Mouse (Mus musculus): ENCODE data around the gene Gm20075.
"Not testable (repeated sequence)": the region's sequence is repeated elsewhere in the genome, so short reads cannot be mapped to it uniquely, and the experiment has no call there.

Gene Gm20075

DNA sequence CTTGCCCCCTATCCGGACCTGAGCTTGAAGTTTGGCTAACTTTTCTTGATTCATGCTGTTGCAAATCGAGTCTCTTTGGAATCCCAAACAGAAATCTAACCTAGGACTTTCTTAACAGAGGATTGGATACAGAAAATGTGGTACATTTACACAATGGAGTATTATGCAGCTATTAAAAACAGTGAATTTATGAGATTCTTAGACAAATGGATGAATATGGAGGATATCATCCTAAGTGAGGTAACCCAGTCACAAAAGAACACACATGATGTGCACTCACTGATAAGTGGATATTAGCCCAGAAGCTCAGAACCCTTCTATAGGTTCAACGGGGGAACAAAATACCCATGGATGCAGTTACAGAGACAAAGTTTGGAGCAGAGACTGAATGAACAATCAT is at the start of gene Gm20075:
Gene Gm20075, minus strand, starts transcription at position 101 of the 400 bp plus-strand sequence.
- DNase-seq, result not testable (repeated sequence)

DNA sequence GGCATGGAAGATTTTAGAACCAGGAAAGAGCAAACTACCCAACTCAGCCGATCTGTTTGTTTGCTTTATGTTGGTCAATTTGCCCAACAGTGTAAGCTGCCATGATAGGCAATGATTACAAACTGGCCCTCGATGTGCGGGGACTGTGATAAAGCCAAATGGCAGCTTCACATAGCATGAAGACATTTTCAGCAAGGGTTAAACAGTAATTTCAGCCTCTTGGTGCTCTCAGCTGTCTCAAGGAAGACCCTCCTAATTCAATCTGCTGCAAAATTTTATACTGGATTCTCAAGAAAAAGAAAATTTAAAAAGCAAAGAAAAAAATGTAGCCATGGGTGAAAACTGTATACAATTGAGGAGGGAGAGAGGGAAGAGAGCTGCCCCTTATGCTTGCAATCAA is 47.9 kb upstream of the Gm20075 start:
- DNase-seq, result no peak

DNA sequence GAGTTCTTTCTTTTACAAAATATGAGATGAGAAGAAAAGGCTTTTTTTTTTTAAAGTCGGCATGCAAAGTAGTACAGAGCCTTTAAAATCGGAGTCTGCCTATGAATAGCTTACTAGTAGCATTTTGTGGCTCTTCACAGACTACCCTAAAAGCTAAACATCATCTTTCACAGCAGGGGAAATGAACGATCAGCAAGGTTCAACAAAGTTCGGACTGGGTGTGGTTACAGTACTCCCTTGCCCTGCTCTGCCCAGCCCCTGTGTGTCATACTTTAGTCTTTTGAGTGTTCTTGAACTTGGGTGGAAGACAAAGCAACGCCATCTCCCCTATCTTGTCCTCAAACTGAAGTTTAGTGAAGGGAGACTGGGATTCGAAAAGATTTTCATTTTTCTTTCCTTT is 45.5 kb upstream of the Gm20075 start:
- DNase-seq, result no peak

DNA sequence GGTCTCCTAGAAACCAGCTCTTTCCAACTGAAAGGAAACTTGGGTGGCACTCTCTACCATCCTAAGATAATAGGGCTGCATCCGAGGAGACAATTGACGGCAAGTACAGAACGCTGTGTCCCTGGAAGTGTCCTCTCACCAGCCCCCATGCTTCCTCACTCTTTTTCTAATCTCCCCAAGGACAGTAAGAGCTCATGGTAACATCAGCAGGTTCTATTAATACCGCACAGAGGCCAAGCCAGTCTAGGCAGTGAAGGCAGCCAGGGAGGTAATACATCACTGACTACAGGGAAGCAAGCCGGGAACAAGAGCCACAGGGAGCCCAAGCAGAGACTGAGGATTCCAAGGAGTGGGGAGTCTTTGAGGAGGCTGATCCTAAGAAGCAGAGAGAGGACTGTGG is 43.8 kb upstream of the Gm20075 start:
- peak in 1 of 2 experiments; percentile 9 for DNase-seq

DNA sequence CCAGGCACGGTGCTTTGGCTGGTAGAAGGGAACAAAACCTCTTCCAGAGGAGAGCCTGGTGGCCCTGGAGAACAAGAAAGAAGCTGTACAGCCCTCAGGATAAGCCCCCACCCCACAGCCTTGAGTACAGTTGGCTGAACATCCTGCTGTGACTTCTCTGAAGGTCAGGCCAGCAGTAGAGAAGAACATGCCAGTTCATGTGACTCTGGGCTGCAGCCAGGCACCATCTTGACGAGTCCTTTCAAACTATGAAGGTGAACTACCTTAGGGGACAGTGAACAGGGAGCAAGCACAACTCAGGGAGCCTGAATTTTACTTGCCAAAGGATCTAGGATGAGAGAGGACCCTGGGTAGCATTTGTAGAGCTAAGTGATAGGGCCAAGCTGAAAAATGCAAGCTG is 31.5 kb upstream of the Gm20075 start:
- DNase-seq, result no peak

DNA sequence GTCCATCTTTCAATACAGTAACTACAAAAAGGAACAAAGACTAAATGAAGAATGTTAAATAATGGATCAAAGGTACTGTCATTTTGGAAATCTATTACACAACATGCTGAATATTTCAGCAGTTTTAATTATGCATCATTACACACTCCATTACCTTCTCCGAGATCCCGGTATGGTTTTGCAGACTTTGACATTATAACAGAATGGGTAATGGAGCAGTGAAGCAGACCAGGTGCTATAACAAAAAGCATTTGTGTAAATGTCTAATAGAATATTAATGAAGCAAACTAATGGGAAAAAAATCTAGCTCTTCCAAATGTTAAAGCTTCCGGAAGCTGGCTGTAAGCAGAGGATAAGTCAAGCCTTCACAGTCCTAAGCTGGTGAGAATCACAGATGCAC is 29.6 kb upstream of the Gm20075 start:
- DNase-seq, result no peak

DNA sequence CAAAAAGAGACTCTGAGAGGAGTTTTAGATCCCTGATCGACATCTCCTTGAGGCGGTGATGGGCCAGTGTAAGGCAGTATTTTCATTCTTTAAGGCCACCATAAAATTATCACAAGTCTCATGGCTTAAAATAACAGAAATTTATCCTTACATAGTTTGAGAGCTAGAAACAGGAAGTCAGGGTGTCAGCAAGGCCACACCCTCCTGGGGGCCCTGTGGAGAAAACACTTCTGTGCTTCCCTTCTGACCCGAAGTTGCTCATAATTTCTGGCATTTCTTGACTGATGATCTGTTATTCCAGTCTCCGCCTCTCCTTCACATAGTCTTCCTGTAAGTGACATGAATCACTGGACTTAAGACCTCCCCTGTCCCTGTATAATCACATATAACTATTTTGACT is 25.2 kb upstream of the Gm20075 start:
- no peak for DNase-seq

DNA sequence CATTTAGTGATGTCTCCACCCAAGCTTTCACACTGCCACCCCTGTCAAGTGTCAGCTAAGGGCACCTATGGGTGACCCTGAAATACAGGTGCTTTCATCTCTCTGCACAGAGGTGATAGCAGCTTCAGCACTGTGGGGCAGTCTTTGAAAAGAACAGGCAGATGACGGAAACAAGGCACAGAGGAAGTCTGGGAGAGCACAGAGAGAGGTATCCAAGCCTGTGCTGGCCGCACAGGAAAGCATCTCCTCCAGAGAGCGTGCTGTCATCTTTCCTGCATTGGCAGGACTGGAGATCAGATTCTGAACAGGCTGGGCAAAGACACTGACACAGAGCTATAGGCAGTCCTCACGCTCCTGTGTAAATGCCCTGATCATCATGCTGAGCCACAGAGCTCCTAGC is 9.8 kb upstream of the Gm20075 start:
- DNase-seq, result no peak

DNA sequence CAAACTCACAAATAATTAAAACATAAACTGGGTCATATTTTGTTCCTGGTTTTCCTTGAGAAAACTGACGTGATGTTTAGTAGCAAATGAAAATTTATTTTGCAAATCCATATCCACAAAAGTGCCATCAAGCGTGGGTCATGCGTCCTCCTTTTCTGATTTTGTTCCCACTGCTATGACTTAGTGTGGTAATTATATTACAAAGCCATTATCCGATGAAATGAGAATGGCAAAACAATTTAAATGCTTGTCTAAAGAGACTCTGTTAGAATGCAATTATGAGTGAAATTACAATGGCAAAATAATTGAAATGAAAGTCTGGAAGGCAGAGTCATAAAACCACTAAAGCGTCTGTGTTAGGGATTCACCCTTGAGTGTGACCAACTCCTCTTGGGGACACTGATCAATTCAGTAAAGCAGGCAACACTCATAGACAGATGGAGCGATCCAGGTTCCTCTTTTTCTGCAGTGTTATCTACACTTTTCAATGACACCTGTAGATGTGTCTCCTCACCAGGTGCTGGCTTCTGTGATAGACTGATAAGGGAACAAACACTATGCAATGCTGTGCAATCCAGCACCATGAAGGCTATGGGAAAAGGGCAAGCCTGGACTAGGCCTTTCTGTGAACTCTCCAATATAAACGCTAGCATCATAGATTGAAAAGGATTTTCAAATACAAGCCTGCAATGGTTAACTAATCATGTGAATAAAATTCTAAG is 4.6 kb upstream of the Gm20075 start:
- DNase-seq, result no peak

DNA sequence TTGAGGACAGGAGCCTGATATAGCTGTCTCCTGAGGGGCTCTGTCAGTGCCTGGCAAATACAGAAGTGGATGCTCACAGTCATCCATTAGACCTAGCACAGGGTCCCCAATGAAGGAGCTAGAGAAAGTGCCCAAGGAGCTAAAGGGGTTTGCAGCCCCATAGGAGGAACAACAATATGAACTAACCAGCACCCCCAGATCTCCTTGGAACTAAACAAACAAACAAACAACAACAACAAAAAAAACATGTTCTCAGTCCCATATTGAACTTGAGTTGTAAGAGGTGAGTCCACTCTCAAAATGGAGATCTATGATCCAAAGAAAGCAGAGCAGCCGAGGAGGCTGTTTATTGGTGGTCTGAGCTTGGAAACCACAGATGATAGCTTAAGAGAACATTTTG is 578 bp upstream of the Gm20075 start, which contains the start of gene Gm17190:
Gene Gm17190, plus strand, starts transcription at position 301 of the 400 bp plus-strand sequence.
- DNase-seq, result not testable (repeated sequence)

DNA sequence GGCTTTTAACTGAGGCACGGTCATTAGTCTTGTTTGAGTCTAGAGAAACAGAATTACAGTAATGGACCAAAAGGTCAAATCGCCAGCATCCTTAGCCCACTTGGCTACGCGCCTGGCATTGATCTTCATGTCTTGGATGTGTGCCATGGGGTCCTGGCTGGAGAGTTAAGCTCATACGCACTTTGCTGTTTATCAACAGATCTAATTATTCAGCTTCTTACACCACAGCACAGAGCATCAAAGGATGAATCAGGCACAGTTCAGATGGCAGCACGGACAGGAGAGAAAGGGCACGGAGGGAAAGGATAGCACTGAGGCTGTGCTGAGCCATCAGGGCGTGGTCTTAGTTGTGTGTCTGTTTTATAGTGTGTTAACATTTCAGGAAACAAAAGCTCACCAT is 7.6 kb downstream of the Gm20075 start:
- no peak for DNase-seq

DNA sequence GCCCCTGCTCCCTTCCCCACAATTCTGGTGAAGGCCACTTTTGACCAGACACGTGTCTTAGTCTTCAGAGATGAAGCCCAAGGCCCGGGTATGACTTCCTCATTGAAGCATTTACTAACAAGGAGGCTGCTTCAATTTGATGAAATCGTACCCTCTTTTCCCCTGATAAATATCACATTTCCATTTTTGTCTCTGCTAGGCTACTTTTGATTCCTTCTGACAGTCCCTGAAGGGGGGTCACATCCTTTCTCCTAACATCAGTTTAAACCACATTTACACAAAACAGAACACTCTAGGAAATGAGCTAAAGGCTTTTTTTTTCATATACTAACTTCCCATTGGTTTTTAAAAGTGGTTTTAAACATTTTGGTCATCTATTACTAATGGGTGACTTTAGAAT is 28.4 kb downstream of the Gm20075 start:
- no peak for DNase-seq

DNA sequence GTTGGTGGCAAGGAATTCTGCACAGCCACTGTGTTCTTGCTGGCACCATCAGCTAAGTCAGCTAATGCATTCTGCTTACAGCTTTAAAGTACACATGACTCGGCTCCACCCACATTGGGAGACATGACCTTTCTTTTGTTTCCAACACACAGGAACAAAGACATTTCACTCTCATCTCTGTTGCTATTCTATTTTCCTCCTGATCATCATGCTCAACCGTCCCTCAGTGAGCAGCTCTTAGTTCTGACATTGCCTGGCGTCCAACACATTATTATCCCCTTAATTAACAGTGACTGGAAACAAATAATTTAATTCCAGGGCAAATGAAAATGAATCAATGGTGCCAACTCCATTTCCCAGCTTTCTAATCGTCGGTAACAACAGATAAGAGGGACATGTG is 35.8 kb downstream of the Gm20075 start:
- DNase-seq, result no peak

DNA sequence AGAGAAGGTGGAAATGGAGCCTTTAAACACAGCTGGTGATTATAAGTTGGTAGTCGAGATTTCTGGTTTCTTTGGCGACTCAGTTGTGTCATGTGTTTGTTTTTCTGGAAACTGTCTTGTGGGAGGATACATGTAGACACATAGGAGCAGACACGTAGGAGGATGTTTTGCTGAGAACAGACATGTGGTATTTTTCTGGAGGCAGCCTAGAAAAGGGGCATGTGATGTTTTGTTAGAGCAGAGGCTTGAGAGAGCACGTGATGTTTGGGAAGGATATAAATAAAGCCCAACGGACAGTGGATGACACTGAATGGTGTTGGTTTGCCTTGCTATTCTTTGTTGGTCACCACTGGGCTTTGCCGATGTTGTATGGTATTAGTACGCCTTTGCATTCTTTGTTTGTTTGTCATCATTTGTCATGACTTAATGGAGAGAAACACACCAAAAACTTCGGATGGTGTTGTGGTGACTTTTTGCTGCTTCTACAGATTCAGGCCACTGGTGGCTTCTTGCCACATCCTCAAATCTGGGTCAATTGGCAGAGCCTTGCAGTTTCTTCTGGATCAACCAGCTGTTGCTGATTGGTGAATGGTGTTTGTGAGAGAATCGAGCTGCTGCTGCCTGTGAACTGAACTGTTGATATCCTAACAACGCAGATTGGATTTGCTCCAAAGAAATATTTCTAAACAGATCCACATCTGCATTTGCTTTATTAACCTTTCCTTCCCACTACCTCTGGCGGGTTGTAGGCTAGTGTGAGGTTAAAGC is 40.7 kb downstream of the Gm20075 start:
- no peak for DNase-seq

DNA sequence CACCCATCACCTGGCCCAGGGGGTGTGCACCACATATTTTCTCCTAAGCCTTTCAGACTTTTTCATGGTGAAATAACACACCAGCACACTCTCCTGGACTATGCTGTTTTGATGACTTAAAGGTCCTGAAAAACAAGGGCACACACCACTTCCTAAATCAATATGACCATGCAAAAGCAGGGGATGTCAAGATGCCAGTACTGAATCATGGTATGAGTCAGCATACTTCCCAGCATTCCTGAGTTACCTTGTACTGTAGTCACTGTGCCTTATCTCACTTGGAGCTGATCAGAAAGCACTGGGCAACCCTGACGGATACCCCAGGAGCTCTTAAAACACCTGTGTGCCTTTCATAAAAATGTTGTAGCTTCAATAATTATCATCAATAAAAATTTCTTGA is 41.6 kb downstream of the Gm20075 start:
- DNase-seq, result no peak

DNA sequence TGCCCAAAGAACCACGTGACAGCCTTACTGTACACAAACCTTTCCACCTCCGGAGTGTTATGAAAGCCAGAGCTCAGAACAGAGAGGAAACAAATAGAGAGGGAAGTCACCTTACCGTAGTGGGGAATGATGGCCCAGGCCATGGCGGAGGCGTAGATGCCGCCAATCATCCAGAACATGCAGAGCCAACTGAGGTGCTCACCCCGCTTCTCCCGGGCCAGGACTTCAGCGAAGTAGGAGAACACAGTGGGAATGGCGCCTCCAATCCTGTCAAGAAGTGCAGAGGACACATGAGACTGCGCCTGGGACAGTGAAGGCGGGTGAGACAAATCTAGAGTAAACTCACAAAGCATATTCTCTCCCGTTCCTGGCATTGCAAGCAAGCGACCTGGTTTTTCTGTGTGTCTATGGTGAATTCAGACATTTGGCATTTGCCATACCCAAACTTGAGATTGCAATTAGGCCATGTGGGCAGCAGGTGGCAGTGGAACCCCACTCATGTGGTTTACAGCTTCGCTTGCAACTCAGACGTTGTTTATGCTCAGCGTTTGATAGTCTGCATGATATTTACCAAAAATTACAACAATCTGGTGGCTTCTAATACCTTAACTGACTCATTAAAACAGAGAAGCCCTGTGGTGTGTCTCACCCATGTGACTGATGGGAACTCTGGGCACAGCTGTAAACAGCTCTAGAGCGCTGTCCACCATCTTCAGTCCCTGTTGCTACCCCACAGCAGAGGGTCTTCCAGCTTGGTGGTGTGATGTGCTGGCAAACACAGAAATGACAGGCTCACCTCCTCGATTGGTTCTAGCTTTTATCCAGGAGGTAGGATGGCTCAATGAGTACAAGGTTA is 50.6 kb downstream of the Gm20075 start:
- DNase-seq, result peak; percentile 1 to 46

Measured in kidney, adult 8-10 months (tissue).